Mouse (Mus musculus) c-Kit-negative CD71-positive TER-119-positive erythroid progenitor cells, embryonic 14.5 days (primary cell): ENCODE results near the gene Serpinf1.
"Not testable (repeated sequence)": the region's sequence is repeated elsewhere in the genome, so short reads cannot be mapped to it uniquely, and the experiment has no call there.

Experiments used
- DNase-seq: peaks from one replicate; pipeline ENCODE4 v3.0.0-alpha.2; 2013; ENCODE audit warnings: low read depth, low spot score

Serpinf1 gene

DNA sequence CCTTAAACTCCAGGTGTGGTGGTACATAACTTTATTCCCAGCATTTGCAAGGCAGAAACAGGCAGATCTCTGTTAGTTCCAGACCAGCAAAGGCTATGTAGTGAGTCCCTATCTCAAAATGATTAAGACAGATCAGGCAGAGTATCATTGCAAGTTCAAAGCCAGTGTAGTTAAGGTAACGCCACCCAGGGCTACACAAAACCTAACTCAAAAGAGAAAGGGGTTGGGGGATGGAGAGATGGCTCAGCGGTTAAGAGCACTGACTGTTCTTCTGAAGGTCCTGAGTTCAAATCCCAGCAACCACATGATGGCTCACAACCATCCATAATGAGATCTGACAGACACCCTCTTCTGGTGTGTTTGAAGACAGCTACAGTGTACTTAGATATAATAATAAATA, 33.5 kb upstream of the Serpinf1 start:
- DNase-seq, result not testable (repeated sequence)

DNA sequence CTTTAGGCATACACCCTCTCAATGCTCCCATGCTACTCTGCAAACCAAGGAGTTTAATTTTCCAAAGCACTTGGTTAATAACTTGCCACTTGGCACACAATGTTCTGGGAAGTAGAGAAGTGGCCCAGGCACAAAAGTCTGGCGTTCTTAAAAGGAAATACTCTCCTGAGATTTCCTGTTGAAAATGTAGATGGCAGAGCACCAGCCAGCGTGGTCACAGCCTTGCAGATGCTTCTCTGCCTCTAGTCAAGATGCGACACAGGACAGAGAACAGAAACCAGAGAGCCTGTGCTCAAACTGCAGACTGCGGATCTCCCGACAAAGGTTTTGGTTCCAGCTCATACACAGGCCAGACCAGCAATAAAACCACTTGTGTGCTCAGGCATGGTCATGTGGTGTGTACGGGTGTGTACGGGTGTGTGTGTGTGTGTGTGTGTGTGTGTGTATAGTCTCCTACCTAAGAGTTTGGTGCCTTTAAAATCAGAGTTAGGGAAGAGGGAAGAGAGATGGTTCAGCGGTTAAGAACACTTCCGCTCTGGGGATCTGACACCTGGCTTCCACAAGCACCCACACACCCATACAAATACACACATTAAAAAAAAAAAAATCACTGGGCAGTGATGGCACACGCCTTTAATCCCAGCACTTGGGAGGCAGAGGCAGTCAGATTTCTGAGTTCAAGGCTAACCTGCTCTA, 32.7 kb upstream of the Serpinf1 start:
- no peak for DNase-seq

DNA sequence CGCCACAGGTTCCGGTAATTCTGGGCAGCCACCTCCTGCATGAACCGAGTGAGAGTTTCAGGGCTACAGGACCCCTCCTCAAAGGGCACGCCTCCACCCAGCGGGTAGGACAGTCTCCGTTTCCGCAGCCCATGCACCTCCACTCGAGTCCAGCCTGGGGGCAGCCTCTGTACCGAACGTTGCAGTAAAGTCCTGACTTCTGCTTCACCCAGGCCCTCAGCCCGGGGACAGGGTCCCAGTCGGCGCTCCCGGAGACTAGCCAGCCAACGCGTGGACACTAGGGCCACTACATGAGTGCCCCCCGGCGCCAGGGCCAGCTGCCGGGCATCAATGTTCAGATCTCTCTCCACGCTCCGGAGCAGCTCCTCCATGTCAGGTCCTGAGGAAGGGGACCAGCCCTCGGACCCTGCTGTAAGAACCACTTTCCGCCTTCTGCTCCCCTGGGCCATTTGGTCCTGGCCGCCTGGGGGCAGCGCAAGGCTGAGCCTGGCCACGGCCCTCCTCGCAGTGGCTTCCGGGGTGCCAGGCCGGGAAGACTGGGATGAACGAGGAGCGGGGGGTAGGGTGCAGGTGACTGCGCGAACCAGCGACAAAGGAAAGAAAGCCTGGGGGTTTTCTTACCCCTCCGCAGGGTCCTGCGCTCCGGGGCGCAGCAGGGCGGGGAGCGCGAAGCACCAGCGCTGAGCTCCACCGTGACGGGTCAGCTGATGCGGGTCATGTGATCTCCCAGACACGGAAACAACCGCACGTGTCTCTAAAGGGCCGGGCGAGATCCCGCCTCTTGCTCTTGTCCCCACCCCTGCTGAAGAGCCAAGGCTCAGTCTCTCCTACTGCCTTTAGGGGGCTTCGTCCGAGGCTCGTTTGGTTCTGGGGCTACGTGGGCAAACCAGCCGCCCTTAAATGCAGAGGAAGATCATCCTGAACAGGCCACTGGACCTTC, 31.8 kb upstream of the Serpinf1 start, which contains the start of gene Wdr81:
Wdr81 (minus strand) TSS at position 727 of the 940 bp plus-strand sequence.
- peak; percentile 74 for DNase-seq

DNA sequence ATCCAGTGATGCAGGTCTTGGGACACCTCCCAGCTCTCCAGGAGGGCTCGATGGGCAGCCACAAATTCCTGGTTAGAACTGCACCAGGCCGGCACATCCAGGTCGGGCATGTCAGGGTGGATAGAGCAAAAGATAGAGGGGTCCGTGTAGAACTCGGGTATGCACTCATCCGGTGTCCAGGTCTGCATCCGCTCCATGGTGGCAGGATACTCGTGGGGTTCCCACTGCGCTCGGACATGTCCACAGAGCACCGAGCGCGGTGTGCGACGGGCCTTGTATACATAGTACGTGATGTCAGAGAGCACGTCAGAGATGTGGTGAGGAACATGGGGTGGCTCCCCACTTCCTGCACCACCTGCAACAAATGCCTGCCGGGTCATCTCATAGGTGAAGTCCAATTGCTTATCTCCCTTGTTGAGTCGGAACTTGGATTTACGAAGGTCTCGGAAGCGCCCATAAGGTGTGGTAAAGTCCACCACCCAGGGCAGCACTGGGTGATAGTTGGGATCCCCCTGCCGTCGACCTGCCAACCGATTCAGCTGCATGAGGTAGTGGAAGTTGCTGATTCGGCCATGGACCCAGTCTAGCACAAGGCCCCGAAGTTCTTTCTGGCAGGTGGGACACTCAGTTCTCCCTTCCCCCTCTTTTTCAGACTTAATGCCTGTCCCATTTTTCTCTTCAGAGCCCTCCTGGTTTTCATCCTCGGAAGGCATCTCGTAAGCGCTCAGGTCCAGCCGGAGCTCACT, 30.5 kb upstream of the Serpinf1 start:
- DNase-seq, result no peak

DNA sequence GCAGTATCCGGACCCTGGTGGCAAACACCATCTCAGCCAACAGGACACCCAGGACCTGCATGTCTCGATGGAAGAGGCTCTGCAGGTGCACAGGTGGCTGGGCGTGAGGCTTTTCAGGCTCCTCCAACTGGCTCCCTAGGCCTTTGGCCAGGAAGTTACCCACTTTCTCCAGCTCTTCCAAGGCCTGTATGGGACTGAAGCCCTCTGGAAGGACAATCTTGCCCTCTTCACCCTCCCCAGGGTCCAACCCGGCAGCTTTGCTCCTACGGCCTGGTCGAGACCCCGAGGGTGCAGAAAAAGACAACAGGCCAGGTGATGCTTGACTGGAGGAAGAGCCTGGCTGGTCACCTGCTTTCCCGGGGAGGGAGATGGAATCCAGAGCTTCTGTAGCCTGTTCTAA, 29.6 kb upstream of the Serpinf1 start:
- no peak for DNase-seq

DNA sequence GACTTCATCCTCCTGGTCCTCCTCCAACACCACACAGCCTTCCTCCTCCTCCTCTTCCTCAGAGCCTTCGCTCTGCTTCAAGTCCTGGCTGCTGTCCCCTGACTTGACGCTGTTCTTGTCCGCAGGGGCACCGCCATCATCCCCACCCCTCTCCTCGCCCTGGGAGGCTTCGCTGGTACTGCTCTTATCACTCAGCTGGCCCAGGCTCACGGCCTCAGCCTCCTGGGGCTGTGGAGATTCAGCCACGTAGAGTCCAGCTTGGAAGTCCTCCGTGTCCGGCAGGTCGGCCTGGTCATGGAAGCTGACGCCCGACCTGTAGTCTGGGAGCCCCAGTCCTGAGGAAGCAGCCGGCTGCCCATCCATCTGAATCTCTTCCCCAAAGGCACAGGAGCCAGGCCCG, 28.4 kb upstream of the Serpinf1 start:
- no peak for DNase-seq

DNA sequence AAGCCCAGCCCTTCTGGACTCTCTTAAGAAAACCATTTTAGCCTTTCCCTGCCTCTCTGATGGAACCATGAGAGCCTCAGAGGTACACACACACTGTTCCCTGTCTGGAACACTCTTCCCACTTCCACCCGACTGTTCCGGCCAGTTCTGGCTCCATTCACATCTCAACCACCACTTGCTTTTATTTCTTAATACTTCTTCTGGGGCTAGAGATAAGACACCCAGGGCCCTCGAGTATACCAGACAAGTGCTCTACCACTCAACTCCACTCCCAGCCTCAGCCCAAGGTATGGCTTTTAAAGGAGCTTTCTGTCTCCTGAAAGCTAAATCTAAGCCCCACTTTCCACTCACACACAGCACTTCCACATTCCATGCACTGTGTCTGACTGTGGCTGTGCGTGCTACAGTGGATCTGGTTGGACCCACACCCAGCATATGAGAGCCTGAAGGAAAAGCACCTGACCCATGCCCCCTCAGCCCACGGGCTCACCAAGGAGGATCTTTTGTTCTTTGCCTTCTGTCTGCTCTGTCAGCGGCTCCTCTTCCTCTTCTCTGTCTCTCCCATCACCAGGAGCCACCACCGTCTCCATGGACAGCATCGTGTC, 27.9 kb upstream of the Serpinf1 start:
- peak; percentile 64 for DNase-seq

DNA sequence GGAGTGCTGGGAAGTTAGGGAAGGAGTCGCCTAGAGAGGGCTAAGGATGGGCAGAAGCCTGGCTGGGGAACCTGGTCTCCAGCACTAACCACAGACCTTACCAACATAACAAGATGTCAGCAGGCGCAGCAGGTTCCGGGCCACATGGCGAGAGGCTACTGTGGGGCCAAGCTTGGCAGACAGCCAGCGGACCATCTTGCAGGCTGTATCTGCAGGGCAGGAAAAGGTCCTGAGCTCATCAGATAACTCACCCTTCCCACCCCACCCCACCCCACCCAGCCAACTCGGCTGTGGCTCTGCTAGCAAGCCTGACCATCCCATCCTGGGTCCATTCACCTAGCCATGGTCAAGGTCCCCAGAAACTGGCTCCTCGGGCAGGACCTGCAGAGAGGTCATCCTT, 27.2 kb upstream of the Serpinf1 start:
- peak; percentile 69 for DNase-seq

DNA sequence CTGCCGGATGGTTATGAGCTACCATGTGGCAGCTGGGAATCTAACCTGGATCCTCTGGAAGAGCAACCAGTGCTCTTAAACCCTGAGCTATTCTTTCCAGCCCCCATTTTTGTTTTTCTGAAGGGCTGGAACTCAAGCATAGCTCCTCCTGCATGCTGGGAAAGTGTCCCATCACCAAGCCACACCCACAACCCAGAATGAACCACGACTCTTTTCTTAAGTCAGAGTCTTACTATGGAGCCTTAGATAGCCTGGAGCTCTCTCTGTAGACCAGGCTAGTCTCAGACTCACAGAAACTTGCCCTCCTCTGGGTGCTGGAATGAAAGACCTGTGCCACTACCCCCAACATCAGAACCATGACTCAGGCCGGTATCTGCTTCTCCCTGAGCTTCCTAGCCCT, 26.1 kb upstream of the Serpinf1 start:
- peak; percentile 64 for DNase-seq

DNA sequence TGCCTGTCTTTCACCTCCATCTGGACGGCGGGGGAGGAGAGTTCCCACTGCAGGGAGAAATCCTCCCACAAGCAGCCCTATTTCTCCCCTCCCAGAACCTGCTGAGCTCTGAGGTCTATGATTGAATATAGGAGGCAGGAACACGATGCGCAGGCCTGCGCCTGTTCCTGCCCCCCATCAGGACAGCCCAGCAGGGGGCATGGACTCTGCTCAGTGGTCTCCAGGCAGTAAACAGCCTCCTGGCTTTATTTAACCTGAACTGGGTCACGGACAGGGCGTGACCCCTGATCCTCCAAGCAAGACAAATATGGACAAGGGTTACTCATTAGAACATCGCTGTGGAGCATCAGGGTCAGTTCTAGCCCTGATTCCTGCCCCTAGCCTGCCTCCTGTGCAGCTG, 21.2 kb upstream of the Serpinf1 start:
- no peak for DNase-seq

DNA sequence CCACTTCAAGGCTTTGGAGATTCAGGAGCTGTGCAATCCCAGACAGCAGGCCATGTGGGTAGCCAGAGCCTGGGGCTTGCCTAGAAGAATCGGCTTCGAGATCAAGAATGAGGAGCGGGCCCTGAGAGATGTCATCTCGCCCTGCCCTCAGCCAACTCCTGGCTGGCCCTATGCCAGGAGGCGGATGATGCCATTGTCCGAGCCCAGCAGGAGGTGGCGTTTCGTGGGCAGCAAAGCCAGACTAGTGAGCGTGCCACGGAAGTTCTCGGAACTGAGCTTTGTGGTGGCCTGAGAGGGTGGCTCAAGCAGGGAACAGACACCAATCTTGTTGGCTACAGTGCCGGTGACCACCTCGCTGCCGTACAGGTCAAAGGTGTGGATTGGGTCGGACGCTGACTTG, 19.1 kb upstream of the Serpinf1 start:
- no peak for DNase-seq

DNA sequence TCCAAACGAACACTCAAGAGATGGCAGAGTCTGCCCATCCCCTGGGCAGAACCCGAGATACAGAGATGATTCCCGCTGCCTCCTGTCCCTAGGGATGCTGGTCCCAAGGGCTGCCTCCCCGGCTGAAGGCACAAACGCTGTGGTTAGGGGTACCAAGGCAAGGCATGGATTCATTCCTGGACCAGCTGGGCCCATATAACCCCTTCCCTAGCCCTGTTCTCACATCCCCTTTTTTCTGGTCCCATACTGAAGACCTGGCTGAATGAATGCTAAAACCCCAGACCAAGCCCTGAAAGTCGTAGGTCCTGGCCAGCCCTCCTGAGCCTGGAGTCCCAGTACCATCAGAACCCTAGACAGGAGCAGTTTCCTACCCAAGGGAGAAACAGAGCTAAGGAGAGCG, 18.5 kb upstream of the Serpinf1 start:
- DNase-seq, result no peak

DNA sequence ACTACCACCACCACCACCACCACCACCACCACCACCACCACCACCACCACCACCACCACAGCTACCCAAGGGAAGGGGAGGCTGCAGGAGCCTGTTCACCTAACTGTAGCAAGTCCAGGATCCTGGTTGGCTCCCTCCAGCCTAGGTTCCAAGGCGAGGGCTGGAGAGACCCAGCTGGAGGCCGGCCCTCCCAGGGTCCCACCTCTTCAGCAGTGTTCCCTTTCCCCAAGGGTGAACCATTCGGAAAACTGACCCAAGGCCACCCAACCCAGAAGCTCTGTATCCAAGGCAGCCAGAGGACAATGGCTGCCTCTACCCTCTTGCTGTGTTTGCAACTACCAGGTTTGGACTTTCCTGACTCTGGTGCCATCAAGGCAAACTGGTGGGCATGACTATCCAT, 17.4 kb upstream of the Serpinf1 start:
- DNase-seq, result no peak

DNA sequence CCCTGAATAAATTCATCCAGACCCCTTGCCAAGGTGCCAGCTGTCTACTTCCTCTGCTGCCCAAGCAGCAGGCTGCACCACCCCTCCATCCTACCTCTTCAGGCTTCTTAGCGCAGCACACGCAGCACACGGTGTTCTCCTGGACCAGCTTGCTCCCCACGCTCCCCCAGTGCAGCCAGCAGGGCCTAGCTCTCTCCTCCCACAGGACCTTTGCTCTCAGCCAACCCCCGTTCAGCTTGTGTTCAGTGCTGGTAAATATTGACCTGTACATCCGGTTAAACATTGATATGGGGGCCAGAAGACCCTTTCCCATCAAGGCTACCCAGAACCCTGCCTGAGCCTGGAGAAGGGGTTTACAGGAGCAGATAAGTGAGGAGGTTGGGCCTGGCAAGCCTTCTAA, 16.9 kb upstream of the Serpinf1 start, which contains the start of gene Serpinf2:
Serpinf2 (minus strand) TSS at position 229 of the 400 bp plus-strand sequence.
- no peak for DNase-seq

DNA sequence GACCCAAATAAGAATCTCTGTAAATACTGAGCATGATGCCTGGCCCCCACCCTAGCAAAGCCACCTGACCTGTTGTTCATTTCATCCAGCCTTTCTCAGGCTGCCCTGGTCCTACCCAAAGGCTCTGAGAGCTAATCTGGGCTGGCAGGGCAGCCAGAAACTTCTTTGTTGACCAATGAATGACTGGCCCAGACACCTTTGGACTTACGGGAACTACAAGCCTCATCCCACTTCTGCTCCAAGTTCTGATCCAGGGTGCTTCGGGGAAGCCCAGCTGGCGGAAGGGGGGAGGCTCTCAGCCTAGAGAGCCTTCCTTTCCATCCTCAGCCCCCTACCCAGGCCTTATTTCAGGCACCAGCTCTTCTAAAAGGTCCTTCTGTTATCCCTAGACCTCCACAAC, 16.3 kb upstream of the Serpinf1 start:
- no peak for DNase-seq

DNA sequence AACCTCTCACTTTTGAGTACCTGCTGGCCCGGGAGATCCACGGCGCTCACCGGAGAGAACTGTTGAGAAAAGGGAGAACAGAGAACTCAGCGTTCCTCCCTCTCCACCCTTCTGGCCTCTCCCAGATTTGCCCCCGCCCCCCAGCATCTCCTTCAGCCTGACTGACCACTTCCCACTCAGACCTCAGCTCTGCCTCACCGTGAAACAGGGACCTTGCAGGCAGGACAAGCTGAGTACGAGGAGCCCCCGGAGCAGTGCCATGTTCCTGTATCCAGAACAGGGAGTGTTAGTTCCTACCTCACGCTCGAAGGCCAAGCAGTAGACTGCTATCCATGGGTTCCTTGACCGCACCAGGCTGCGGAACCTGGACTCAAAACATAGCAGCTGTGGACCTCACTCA, 15.7 kb upstream of the Serpinf1 start:
- DNase-seq, result no peak

DNA sequence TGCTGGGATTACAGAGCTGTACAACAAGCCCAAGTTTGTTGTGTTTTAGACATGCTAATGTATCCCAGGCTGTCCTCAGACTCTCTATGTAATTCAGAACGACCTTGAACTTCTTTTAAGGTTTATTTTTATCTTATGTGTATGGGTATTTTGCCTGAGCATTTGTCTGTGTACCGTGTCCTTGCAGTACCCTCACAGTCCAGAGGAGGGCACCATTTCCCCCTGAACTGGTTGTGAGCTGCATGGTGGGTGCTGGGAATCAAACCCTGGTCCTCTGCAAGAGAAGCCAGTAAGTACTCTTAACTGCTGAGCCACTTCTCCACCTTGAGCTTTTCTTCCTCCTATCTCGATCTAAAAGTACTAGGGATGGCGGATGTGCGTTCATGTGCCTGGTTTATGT, 11.6 kb upstream of the Serpinf1 start:
- no peak for DNase-seq

DNA sequence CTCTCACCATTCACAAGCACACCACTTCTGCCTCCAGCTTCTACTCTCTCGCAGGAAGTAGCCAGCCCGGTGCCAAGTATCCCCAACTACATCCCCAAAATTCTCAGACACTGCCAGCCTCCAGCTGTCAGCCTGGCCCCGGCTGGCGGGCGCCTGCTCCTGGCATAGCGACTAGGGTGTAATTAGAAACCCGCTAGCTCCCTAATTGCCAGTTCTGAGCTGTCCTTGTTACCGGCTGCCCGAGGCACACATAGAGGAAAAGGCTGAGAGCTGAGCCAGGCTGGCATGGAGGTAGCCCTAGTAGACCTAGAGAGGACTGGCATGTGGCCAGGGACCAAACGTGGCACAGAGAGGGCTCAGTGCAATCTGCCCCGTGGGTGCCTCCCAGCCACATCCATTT, 8.8 kb upstream of the Serpinf1 start:
- no peak for DNase-seq

DNA sequence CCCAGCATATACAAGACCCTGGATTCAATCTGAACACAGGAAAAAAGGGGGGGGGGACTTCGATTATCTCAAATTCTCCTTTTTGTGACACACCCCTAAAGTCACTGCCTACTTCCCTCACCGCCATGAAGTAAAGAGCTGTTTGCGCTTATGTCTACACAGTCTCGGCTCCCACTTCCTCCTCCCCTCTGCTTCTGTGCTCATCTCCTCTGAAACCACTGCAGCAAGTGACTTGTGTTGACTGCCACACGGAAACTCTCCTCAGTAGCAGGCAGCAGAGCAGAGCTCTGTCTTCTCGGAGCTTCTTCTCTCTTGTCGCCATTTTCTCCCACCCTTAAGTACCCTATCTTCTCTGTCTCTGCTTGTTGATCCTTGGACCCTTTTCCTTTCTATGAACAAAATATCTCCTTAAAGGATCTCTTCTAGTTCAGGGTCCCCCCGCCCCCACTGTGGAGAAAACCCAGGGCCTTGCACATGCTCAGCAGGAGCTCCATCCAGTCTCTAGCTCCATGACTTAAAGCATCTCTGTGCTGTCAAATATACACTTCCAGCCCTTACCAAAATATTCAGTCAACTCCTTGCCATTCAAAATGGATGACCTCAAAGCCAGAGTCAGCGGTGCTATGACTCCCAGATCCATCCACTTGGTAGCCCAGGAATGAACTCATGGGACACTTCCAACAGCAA, 6.7 kb upstream of the Serpinf1 start:
- no peak for DNase-seq

DNA sequence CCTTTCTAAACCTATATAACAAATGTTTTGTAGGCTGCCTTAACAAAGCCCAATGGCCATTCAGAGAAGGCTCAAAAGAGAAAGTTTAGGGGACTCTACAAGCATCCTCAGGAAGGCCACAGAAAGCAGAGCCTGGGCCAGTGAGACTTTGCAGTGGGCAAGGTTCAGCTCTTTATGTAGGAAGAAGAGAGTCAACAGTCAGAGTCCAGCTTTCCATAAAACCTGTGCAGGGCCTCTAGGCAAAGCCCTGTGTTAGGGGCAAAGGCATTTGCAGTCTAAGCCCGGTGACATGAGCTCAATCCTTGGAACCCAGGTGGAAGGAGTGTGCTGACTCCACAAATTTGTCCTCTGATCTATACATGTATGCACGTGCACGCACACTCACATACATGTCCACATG, 2.0 kb upstream of the Serpinf1 start:
- no peak for DNase-seq

DNA sequence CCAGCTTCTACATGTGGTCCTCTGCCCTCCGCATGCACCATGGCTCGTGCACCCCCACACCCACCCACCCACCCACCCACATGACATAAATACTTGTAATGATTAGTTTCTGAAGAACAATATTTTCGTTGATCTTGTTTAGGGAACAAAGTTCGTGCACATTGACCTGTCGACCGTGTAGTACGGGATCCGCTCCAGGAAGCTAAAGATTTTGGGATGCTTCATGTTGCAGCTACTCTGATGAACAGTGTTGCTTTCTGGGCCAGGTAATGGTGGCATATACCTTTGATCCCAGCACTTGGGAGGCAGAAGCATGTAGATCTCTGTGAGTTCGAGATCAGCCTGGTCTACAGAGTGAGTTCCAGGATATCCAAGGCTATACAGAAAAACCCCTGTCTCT, 1.5 kb upstream of the Serpinf1 start:
- no peak for DNase-seq
